Mouse (Mus musculus) v-Abl transformed pro-B cells (cell line): ENCODE data around the gene Mark2.

Experiments used
- in situ Hi-C, 2 experiments: fragments of 400-800 bp; cut with MboI; formaldehyde crosslinking; loops; one replicate each; pipeline ENCODE4 v1.15.1; 2025; ENCODE audit not compliant: unreplicated experiment in 2 of 2

Gene Mark2

GRCm38 (mm10) chr19:7269290-7270044, 72.2 kb downstream of the Mark2 start:
- in situ Hi-C loops, result loop anchor here in 1 of 2 experiments (5.0 kb wide), 2 partner anchors 42 to 212 kb away; partner anchors contain the start of gene Macrod1

DNA sequence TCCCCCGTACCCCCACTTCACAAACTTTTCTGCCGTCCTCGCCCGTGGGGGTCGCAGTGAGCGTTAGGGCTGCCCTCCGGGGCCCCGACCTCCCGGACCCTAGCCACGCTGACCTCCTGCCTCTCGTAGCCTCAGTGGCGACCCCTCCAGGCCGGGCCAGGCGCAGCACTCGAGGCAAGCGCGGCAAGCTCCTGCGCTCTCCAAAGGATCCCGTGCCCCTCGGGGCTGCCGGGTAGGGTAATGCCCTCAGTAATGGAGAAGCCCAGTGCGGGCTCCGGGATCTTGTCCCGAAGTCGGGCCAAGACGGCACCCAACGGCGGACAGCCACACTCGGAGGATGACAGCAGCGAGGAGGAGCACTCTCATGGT, 73.0 kb downstream of the Mark2 start:
- in situ Hi-C loops, result loop anchor here in 1 of 2 experiments (5.0 kb wide), 2 partner anchors 41 to 211 kb away; partner anchors contain the start of gene Macrod1

GRCm38 (mm10) chr19:7267781-7268721, 73.6 kb downstream of the Mark2 start:
- in situ Hi-C loops, result loop anchor here in 1 of 2 experiments (5.0 kb wide), 2 partner anchors 41 to 211 kb away; partner anchors contain the start of gene Macrod1

DNA sequence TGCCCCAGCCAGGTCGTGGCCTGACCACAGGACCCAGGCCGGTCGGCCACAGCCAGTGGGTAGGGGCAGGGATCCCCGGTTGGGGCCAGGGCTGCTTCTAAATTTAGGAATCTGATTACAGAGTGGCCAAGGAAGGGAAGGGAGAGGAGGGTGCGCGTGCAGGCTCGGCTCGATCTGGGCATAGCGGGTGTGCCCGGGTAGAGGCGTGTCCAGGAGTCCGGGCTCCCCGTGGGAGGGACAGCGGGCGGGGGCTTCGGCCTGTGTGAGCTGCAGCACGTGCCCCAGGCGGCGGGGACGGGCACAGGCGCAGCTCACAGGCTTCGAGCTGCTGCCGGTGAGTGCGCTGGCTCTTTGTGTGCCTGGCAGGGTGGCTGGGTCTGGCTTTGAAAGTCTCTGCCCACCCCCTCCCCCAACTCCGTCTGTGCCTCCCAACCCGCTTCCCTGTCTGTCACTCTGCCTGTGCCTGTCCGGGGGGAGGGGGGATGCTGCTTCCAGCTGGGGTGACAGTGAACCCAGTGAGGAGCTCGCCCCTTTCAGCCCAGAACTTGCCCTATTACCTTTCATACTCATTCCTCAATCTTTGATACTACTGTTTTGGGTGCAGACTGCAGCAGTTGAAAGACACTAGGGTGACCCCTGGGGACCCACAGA, 74.4 kb downstream of the Mark2 start, which contains the start of gene Rcor2:
TSS of gene Rcor2 (plus strand) at position 235 of the 651 bp plus-strand sequence.
- in situ Hi-C loops, result loop anchor here in 1 of 2 experiments (5.0 kb wide), 2 partner anchors 40 to 210 kb away; partner anchors contain the start of gene Macrod1

DNA sequence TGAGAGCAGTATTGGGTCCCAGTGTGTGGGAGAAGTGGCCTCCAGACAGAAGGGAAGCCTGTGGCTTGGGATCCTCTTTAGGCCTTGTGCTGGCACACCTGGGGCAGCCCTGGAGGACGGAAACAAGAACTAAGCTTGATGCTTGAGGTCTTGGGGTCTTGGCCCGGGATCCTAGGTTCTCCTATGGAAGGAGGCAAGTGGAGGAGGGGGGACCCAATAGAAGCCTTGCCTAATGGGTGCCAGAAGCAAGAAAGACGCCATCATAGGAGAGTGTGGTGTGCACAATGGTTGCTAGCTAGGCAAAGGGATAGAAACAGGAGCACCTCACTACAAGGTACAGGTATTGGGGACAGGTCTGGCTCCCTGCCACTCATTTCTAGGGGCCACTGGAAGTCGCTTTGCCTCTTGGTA, 75.2 kb downstream of the Mark2 start:
- in situ Hi-C loops, result loop anchor here in 1 of 2 experiments (5.0 kb wide), 2 partner anchors 39 to 209 kb away; partner anchors contain the start of gene Macrod1

GRCm38 (mm10) chr19:7265478-7266191, 76.0 kb downstream of the Mark2 start:
- in situ Hi-C loops, result loop anchor here in 1 of 2 experiments (5.0 kb wide), 2 partner anchors 38 to 208 kb away; partner anchors contain the start of gene Macrod1

- in situ Hi-C loops, result loop anchor here in 1 of 2 experiments (5.0 kb wide), 2 partner anchors 38 to 208 kb away; partner anchors contain the start of gene Macrod1
These were observed 76.8 kb downstream of the Mark2 start for GRCm38 (mm10) chr19:7264766-7265331.

DNA sequence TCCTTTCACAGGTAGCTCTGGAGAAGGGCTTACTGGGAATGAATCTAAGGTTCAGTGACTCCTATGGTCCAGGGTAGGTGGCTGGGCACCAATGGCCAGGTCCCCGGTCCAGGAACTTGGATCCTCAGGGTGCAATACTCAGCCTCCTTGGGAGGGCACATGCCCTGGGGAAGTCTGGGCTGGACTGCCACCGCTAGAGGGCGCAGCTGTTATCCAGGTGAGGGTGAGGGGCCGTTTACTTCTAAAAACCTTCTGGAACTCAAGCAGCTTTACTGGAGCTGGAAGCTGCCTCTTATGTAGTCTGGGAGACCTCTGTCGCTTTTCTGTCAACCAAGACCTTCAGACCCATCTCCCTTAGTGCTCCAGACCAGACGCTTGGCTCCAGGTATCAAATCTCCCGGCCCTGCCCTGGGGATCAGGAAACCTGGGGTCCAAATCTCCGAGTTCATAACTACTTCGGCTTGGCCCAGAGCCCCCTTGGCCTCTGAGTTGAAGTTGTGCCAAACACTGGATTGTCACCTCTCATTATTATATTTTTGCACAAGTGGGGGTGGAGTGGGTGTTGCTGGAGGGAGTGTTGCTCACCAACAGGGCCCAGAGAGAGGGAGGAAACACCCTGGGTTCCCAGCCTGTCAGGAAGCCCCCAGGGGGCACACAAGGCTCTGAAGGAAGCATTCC, 77.4 kb downstream of the Mark2 start:
- in situ Hi-C loops, result no loop called here

DNA sequence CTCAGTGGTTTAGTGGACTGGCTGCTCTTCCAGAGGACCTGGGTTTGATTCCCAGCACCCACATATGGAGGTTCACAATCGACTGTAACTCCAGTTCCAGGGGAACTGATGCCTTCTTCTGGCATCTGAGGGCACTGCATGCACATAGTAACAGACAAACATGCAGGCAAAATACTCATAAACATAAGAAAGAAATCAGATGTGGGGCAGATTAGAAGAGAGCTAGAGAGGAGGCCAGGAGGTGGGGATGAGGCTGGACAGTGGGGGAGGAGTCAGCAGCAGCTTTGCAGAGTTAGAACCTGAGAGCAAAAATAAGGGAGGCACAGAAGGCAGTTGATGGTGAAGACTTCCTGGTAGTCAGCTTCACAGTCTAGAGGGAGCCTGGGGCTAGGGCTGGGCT, 79.1 kb downstream of the Mark2 start:
- in situ Hi-C loops, result no loop called here

DNA sequence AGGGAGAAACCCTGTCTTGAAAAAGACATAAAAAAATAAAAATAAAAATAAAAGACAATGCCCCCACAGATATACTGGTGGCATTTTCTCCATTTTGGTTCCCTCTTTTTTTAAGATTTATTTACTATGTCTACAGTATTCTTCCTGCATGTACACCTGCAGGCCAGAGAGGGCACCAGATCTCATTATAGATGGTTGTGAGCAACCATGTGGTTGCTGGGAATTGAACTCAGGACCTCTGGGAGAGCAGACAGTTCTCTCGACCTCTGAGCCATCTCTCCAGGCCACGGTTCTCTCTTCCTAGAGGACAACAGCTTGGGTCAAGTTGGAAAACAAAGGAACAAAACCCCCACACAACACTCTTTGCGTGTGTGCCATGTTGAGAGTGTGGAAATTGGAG, 79.7 kb downstream of the Mark2 start:
- in situ Hi-C loops, result no loop called here

GRCm38 (mm10) chr19:7261476-7261875, 80.2 kb downstream of the Mark2 start:
- in situ Hi-C loops, result no loop called here

DNA sequence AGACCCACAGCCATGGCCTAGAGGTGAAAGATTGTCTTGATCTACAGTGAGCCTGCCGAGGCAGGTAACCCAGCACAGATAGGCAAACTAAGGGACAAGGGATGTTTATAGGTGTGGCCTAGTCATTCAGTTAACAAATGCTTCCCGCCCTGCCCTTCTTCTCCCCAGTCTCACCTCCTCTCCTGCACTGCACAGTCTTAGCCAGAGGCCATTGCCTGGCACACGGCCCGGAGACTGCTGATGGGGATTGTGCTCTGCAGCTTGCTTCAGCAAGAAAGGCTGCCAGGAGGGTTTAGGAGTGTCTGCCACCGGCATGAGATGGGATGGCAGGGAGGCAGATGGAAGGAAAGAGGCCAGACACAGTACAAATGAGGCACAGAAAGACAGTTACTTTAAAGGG, 83.8 kb downstream of the Mark2 start:
- in situ Hi-C loops, result no loop called here

- in situ Hi-C loops, result no loop called here
These were observed 95.6 kb downstream of the Mark2 start for GRCm38 (mm10) chr19:7246021-7246420.

DNA sequence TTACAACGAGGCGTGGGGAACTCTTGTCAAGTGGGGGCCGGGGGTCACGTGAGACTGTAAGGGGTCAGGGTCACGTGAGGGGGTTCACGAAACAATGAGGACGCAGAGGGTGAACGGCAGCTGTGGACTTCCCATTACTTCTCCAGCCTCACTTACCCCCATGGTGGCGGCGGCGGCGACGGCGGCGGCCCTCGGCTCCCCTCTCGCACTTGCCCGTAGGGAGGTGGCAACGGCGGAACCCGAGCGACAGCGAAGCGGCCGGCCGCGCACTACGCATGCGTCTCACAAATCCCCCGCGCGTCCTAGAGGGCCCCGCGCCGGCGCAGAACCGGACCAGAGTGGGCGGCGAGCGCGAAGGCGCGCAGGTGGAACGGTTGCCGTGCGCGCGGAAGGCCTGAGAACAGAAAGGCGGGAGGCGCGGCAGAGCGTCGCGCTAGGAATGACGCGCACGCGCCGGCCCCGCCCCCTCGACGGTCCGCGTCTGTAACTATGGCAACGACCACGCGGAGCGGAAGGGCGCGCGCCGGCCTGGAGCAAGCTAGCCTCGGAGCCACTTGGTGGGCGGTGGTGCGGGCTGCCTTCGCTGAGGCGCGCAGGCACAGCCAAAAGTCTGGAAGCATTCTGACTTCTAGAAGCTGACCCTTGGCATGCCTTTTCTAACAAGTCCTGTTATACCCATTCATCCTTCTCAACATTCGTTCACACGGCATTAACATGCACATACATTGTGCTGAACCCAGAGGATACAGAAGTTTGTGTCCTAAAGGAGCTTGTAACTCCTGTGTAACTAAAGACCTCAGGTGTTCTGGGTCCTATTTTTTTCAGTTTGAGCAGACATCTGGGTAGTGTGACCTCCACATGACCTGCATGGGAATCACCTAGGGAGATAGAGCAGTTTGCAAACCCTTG, 100.6 kb downstream of the Mark2 start, which contains the start of gene Naa40:
TSS of gene Naa40 (minus strand) at position 402 of the 909 bp plus-strand sequence.
- in situ Hi-C loops, result no loop called here

- in situ Hi-C loops, result no loop called here
These were observed 101.4 kb downstream of the Mark2 start for GRCm38 (mm10) chr19:7240291-7240690.

DNA sequence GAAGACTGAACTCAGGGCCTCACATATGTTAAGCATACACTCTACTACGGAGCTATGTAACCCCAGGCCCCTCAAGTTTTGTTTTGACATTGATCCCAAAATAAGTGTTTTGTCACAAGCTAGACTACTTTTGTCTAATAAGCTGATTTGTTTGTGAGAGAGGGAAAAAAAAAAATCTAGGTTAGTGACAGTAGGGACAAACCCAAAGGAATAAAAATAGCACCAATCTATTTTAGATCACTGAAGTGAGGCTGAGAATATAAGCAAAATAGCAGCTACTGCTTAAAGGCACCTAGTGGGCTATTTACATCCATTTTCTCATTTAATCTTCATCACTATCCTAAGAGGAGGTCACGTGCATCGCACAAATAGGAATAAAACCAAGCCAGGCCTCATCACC, 102.1 kb downstream of the Mark2 start:
- in situ Hi-C loops, result loop anchor here in 1 of 2 experiments (5.0 kb wide), 1 partner anchor 178 kb away; the partner anchor contains the start of gene 2700081O15Rik

DNA sequence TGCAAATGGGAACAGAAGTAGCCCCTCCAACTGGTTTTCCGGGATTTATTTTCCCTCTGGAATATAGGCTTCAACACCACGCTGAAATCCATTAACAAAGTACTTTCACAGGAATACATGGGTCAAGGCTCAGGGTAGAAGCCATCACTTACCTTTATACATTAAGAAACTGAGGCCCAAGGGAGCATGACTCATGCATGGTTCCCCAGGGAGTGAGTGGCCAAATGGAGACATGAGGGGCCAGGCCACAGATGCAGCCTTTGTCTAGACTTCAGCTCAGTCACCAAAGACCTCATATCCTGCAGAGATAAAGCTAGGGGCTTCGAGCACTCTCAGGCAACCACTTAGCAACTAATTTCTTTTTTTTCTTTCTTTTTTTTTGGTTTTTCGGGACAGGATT, 104.9 kb downstream of the Mark2 start:
- in situ Hi-C loops, result loop anchor here in 1 of 2 experiments (5.0 kb wide), 1 partner anchor 181 kb away; the partner anchor contains the start of gene 2700081O15Rik
